Mouse (Mus musculus) liver, embryonic 15.5 days (tissue): ENCODE measurements around the gene Pls3. TPM values are rescaled to one million over a fixed set of nuclear protein-coding genes. Genes with fewer than 3 reads are reported as not detected.

Experiments used
- ATAC-seq: fragments of 200-750 bp; cut with Nextera tagmentation; 2 replicates; pipeline ENCODE4 v1.8.0; 2017; ENCODE audit warnings: moderate number of reproducible peaks, mild to moderate bottlenecking, moderate library complexity; ENCODE audit not compliant: insufficient read depth
- H3K27ac ChIP-seq: fragments of 300-500 bp; sonication (generic); replicated peaks from 2 replicates; pipeline ENCODE4 v1.5.1; 2015; ENCODE audit warnings: mild to moderate bottlenecking, inconsistent platforms
- H3K27me3 ChIP-seq: fragments of 300-500 bp; sonication (generic); 2 replicates; pipeline ENCODE4 v1.6.1; 2015; ENCODE audit warnings: mild to moderate bottlenecking, inconsistent platforms
- H3K36me3 ChIP-seq: fragments of 300-500 bp; sonication (generic); replicated peaks from 2 replicates; pipeline ENCODE4 v1.6.1; 2015; ENCODE audit warnings: moderate library complexity, mild to moderate bottlenecking, inconsistent platforms
- H3K4me1 ChIP-seq: fragments of 300-500 bp; sonication (generic); replicated peaks from 2 replicates; pipeline ENCODE4 v1.6.1; 2015; ENCODE audit warnings: inconsistent platforms
- H3K4me2 ChIP-seq: fragments of 300-500 bp; sonication (generic); 2 replicates; pipeline ENCODE4 v1.6.1; 2015; ENCODE audit warnings: moderate library complexity, mild to moderate bottlenecking, inconsistent platforms
- H3K4me3 ChIP-seq: fragments of 300-500 bp; sonication (generic); replicated peaks from 2 replicates; pipeline ENCODE4 v1.5.1; 2015; ENCODE audit warnings: mild to moderate bottlenecking, inconsistent platforms
- H3K9ac ChIP-seq: fragments of 300-500 bp; sonication (generic); 2 replicates; pipeline ENCODE4 v1.6.1; 2015; ENCODE audit warnings: moderate library complexity, mild to moderate bottlenecking, inconsistent platforms
- H3K9me3 ChIP-seq: fragments of 300-500 bp; sonication (generic); replicated peaks from 2 replicates; pipeline ENCODE4 v1.6.1; 2016; ENCODE audit warnings: inconsistent platforms
- WGBS: fragments of 180-500 bp; shearing (Covaris S2); methylation state at CpG from one replicate; pipeline ENCODE4 v1.1.7; 2015; ENCODE audit warnings: mixed read lengths; ENCODE audit not compliant: insufficient replicate concordance; 5-methylcytosine and 5-hydroxymethylcytosine counted together
- polyA plus RNA-seq: library from polyadenylated mRNA; unstranded; fragments of >200 nt; fragmentation: Nextera tagmentation; extraction: Ambion mirVana; gene quantifications from 2 replicates; pipeline ENCODE4 v1.2.1, GENCODE M21; 2015

Gene Pls3
- polyA plus RNA-seq, 1 experiment from 2014 or later: 6.5 TPM

GRCm38 (mm10) chrX:75840263-75840662 lies 34.7 kb downstream of the Pls3 start:
- no peak overlapping the region for H3K4me2 ChIP-seq
- no peaks in the 10 kb centered on the region for H3K36me3 ChIP-seq
- no peaks in the 10 kb centered on the region for H3K9me3 ChIP-seq
- no peak overlapping the region for H3K4me3 ChIP-seq
- no peaks in the 10 kb centered on the region for H3K4me1 ChIP-seq
- WGBS: 71% methylated on average over 4 of the region's 4 CpGs
- H3K27me3 ChIP-seq: no peaks in the 10 kb centered on the region
- H3K9ac ChIP-seq: no peak overlapping the region
- H3K27ac ChIP-seq: no peak overlapping the region
- ATAC-seq: no peak

- Histone ChIP-seq H3K4me3 (no peak overlapping the region), H3K27ac (no peak overlapping the region), H3K9me3 (no peaks in the 10 kb centered on the region), H3K27me3 (no peaks in the 10 kb centered on the region), H3K4me1 (no peaks in the 10 kb centered on the region), H3K9ac (no peak overlapping the region), H3K4me2 (no peak overlapping the region), H3K36me3 (no peaks in the 10 kb centered on the region)
- ATAC-seq: no peak
- 38% methylated on average over 2 of the region's 2 CpGs for WGBS
These were observed 40.1 kb downstream of the Pls3 start for GRCm38 (mm10) chrX:75834836-75835235.

GRCm38 (mm10) chrX:75834286-75834685 lies 40.7 kb downstream of the Pls3 start:
- Histone ChIP-seq H3K4me3 (no peak overlapping the region), H3K4me1 (no peaks in the 10 kb centered on the region), H3K9ac (no peak overlapping the region), H3K4me2 (no peak overlapping the region), H3K36me3 (no peaks in the 10 kb centered on the region), H3K27ac (no peak overlapping the region), H3K9me3 (no peaks in the 10 kb centered on the region), H3K27me3 (no peaks in the 10 kb centered on the region)
- ATAC-seq: no peak
- WGBS: 70% methylated on average over 2 of the region's 2 CpGs

- Histone ChIP-seq H3K27me3 (no peaks in the 10 kb centered on the region), H3K9ac (no peak overlapping the region), H3K4me2 (no peak overlapping the region), H3K36me3 (no peaks in the 10 kb centered on the region), H3K4me3 (no peak overlapping the region), H3K4me1 (no peaks in the 10 kb centered on the region), H3K27ac (no peak overlapping the region), H3K9me3 (no peaks in the 10 kb centered on the region)
- ATAC-seq: no peak
- 71% methylated on average over 11 of the region's 11 CpGs for WGBS
These were observed 41.9 kb downstream of the Pls3 start for GRCm38 (mm10) chrX:75833006-75833641.

GRCm38 (mm10) chrX:75829867-75830255 lies 45.1 kb downstream of the Pls3 start:
- no peak overlapping the region for H3K27ac ChIP-seq
- no peak for ATAC-seq
- no peak overlapping the region for H3K4me2 ChIP-seq
- H3K9ac ChIP-seq: no peak overlapping the region
- H3K4me3 ChIP-seq: no peak overlapping the region
- H3K4me1 ChIP-seq: no peaks in the 10 kb centered on the region
- H3K27me3 ChIP-seq: no peaks in the 10 kb centered on the region
- H3K36me3 ChIP-seq: no peaks in the 10 kb centered on the region
- WGBS: 57% methylated on average over 2 of the region's 2 CpGs
- no peaks in the 10 kb centered on the region for H3K9me3 ChIP-seq

- Histone ChIP-seq H3K36me3 (no peaks in the 10 kb centered on the region), H3K4me2 (no peak overlapping the region), H3K27ac (no peak overlapping the region), H3K4me1 (no peaks in the 10 kb centered on the region), H3K27me3 (no peaks in the 10 kb centered on the region), H3K4me3 (no peak overlapping the region), H3K9me3 (no peaks in the 10 kb centered on the region), H3K9ac (no peak overlapping the region)
- 49% methylated on average over 7 of the region's 7 CpGs for WGBS
- no peak for ATAC-seq
These were observed 45.6 kb downstream of the Pls3 start for GRCm38 (mm10) chrX:75829240-75829866.

GRCm38 (mm10) chrX:75818647-75819271 lies 56.2 kb downstream of the Pls3 start:
- 21% methylated on average over 1 of the region's 1 CpGs for WGBS
- Histone ChIP-seq H3K9me3 (no peaks in the 10 kb centered on the region), H3K9ac (no peak overlapping the region), H3K4me1 (no peaks in the 10 kb centered on the region), H3K27me3 (no peaks in the 10 kb centered on the region), H3K27ac (no peak overlapping the region), H3K36me3 (no peaks in the 10 kb centered on the region), H3K4me2 (no peak overlapping the region), H3K4me3 (no peak overlapping the region)
- no peak for ATAC-seq

- Histone ChIP-seq H3K27ac (no peak overlapping the region), H3K9ac (no peak overlapping the region), H3K9me3 (no peaks in the 10 kb centered on the region), H3K36me3 (no peaks in the 10 kb centered on the region), H3K4me2 (no peak overlapping the region), H3K4me3 (no peak overlapping the region), H3K4me1 (no peaks in the 10 kb centered on the region), H3K27me3 (no peaks in the 10 kb centered on the region)
- WGBS: 53% methylated on average over 2 of the region's 2 CpGs
- ATAC-seq: no peak
These were observed 60.0 kb downstream of the Pls3 start for GRCm38 (mm10) chrX:75814958-75815357.

GRCm38 (mm10) chrX:75814123-75814522 lies 60.9 kb downstream of the Pls3 start:
- ATAC-seq: no peak
- Histone ChIP-seq H3K27me3 (no peaks in the 10 kb centered on the region), H3K4me3 (no peak overlapping the region), H3K4me2 (no peak overlapping the region), H3K27ac (no peak overlapping the region), H3K9ac (no peak overlapping the region), H3K9me3 (no peaks in the 10 kb centered on the region), H3K36me3 (no peaks in the 10 kb centered on the region), H3K4me1 (no peaks in the 10 kb centered on the region)
- WGBS: 58% methylated on average over 4 of the region's 4 CpGs

GRCm38 (mm10) chrX:75796583-75796982 lies 78.4 kb downstream of the Pls3 start:
- Histone ChIP-seq H3K9me3 (no peaks in the 10 kb centered on the region), H3K4me2 (no peak overlapping the region), H3K4me1 (no peaks in the 10 kb centered on the region), H3K9ac (no peak overlapping the region), H3K4me3 (no peak overlapping the region), H3K27me3 (no peaks in the 10 kb centered on the region), H3K36me3 (no peaks in the 10 kb centered on the region), H3K27ac (no peak overlapping the region)
- no peak for ATAC-seq
- 17% methylated on average over 4 of the region's 4 CpGs for WGBS

- no peaks in the 10 kb centered on the region for H3K9me3 ChIP-seq
- no peak for ATAC-seq
- no peak overlapping the region for H3K4me3 ChIP-seq
These were observed 95.2 kb downstream of the Pls3 start for GRCm38 (mm10) chrX:75779796-75780195.

More at GRCm38 (mm10) chrX:75779796-75780195, 95.2 kb downstream of the Pls3 start:
- Histone ChIP-seq H3K4me2 (no peak overlapping the region), H3K27ac (no peak overlapping the region), H3K4me1 (no peaks in the 10 kb centered on the region), H3K9ac (no peak overlapping the region), H3K27me3 (no peaks in the 10 kb centered on the region), H3K36me3 (no peaks in the 10 kb centered on the region)
- 66% methylated on average over 4 of the region's 4 CpGs for WGBS
